Mouse (Mus musculus): Measurements from ENCODE around the gene Mrpl14. TPM values are rescaled to one million over a fixed set of nuclear protein-coding genes. Genes with fewer than 3 reads are reported as not detected.
A peak's percentile ranks its signal among the peaks of the same experiment; 100 is the strongest.

Mrpl14 gene
- polyA plus RNA-seq, 1 experiment from 2014 or later, result 150 TPM

DNA sequence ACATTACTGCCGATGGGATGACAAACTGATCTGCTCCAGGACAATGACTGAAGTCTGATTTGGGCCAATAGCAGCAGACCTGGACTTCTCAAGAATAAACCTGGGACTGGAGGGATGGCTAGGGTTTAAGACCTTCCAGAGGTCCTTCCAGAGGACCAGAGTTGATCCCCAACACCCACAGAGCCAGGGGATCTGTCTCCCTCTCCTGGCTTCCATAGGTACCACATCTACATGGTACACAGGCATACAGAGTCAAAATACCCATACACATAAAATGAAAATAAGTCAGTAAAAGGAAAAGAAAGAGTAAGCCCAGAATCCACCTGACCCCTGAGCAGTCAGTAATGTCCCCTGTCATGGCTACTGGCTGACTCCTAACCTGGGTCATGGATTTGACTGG is 14.3 kb upstream of the Mrpl14 start:
- H3K36me3 ChIP-seq, result peaks cover 100% of the 10 kb centered on the region
- DNase-seq (ENCODE audit: low spot score), result no peak

GRCm38 (mm10) chr17:45672598-45672997 is 13.5 kb upstream of the Mrpl14 start:
- no peaks in the 10 kb centered on the region for H3K9me3 ChIP-seq
- WGBS, result 88% methylated on average over 2 of the region's 2 CpGs
- DNase-seq (ENCODE audit: low spot score), result no peak
- no peak overlapping the region for H3K4me3 ChIP-seq
- peaks cover 100% of the 10 kb centered on the region for H3K36me3 ChIP-seq
- peaks cover 5% of the 10 kb centered on the region; the same call in 1 of the 2 replicates for H3K4me1 ChIP-seq (replicated peaks)
- H3K27me3 ChIP-seq (ENCODE audit: insufficient read depth, poor library complexity, severe bottlenecking), result no peaks in the 10 kb centered on the region
- no peak overlapping the region for H3K27ac ChIP-seq

More for the DNA sequence above, 14.3 kb upstream of the Mrpl14 start:
- Histone ChIP-seq H3K4me1 (replicated peaks) (peaks cover 5% of the 10 kb centered on the region; the same call in 1 of the 2 replicates), H3K4me3 (no peak overlapping the region), H3K27me3 (ENCODE audit: insufficient read depth, poor library complexity, severe bottlenecking) (no peaks in the 10 kb centered on the region), H3K27ac (no peak overlapping the region), H3K9me3 (no peaks in the 10 kb centered on the region)
- WGBS, result 93% methylated on average over 1 of the region's 1 CpGs

GRCm38 (mm10) chr17:45678106-45678505 is 8.0 kb upstream of the Mrpl14 start:
- Histone ChIP-seq H3K4me3 (no peak overlapping the region), H3K36me3 (peaks cover 81% of the 10 kb centered on the region), H3K27ac (no peak overlapping the region), H3K27me3 (ENCODE audit: insufficient read depth, poor library complexity, severe bottlenecking) (no peaks in the 10 kb centered on the region), H3K9me3 (no peaks in the 10 kb centered on the region), H3K4me1 (replicated peaks) (peaks cover 28% of the 10 kb centered on the region)
- DNase-seq (ENCODE audit: low spot score), result peak; percentile 74
- WGBS, result 39% methylated on average over 7 of the region's 7 CpGs

DNA sequence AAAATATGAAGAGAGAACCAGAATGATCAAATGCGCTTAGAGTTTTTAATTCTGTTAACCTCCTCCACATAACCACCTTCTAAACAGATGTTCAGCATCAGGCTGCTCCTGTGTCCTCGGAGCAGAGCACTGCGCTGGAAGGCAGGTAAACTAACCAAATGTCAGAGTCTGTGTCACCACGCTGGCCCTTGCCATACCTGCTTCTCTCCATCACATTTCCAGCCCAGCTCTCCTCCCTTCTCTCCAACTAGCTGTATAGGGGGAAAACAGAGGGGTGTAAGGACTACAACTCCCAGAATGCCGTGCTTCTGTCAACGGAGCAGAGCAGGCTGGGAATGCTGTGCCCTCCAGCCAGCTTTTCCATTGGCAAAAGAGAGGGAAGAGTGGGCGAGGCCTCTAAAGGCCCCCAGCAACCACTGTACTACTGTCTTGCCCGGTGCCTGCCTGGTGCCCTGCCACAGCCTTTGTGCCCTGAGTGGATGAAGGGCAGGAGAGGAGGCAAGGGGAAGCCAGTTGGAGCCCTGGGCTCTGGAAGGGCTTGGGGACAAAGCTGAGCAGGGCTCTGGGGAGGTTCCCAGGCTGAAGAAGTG is 5.6 kb upstream of the Mrpl14 start:
- Histone ChIP-seq H3K9me3 (no peaks in the 10 kb centered on the region), H3K4me3 (peak overlapping the region; percentile 25), H3K27me3 (ENCODE audit: insufficient read depth, poor library complexity, severe bottlenecking) (no peaks in the 10 kb centered on the region), H3K27ac (peak overlapping the region; percentile 80), H3K4me1 (replicated peaks) (peaks cover 42% of the 10 kb centered on the region), H3K36me3 (peaks cover 57% of the 10 kb centered on the region)
- WGBS, result 53% methylated on average over 8 of the region's 8 CpGs
- DNase-seq (ENCODE audit: low spot score), result peak; percentile 45

DNA sequence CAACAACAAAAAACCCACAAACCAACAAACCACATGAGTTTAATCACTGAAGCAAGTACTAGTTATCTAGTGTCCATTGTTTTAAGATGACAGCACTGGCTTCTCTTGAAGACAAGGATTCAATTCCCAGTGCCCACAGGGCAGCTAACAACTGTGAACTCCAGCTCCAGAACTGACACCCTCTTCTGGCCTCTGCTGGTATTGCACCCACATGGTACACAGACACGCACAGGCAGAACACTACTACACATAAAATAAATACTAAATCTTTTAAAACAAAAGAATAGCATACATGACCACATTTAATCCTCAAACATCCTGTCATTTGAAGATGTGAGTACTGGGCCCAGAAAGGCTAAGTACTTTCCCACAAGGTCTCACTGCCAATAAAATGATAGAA is 4.5 kb upstream of the Mrpl14 start:
- Histone ChIP-seq H3K27ac (no peak overlapping the region), H3K9me3 (no peaks in the 10 kb centered on the region), H3K27me3 (ENCODE audit: insufficient read depth, poor library complexity, severe bottlenecking) (no peaks in the 10 kb centered on the region), H3K4me1 (replicated peaks) (peaks cover 51% of the 10 kb centered on the region), H3K4me3 (no peak overlapping the region), H3K36me3 (peaks cover 46% of the 10 kb centered on the region)
- peak; percentile 31 for DNase-seq (ENCODE audit: low spot score)
- WGBS, result 97% methylated on average over 1 of the region's 1 CpGs

- no peak for DNase-seq (ENCODE audit: low spot score)
- H3K4me3 ChIP-seq, result no peak overlapping the region
- 92% methylated on average over 4 of the region's 4 CpGs for WGBS
- H3K27me3 ChIP-seq (ENCODE audit: insufficient read depth, poor library complexity, severe bottlenecking), result no peaks in the 10 kb centered on the region
- no peak overlapping the region for H3K27ac ChIP-seq
- H3K36me3 ChIP-seq, result peaks cover 33% of the 10 kb centered on the region
- peaks cover 63% of the 10 kb centered on the region for H3K4me1 ChIP-seq (replicated peaks)
- H3K9me3 ChIP-seq, result no peaks in the 10 kb centered on the region
Observed at GRCm38 (mm10) chr17:45682843-45683242, 3.3 kb upstream of the Mrpl14 start.

- Histone ChIP-seq H3K9me3 (no peaks in the 10 kb centered on the region), H3K4me1 (replicated peaks) (peaks cover 52% of the 10 kb centered on the region), H3K36me3 (peaks cover 15% of the 10 kb centered on the region), H3K4me3 (peak overlapping the region; percentile 72), H3K27ac (peak overlapping the region; percentile 94), H3K27me3 (ENCODE audit: insufficient read depth, poor library complexity, severe bottlenecking) (no peaks in the 10 kb centered on the region)
- no peak for DNase-seq (ENCODE audit: low spot score)
- WGBS, result 31% methylated on average over 14 of the region's 14 CpGs
Observed at GRCm38 (mm10) chr17:45684667-45685131, 1.4 kb upstream of the Mrpl14 start.

DNA sequence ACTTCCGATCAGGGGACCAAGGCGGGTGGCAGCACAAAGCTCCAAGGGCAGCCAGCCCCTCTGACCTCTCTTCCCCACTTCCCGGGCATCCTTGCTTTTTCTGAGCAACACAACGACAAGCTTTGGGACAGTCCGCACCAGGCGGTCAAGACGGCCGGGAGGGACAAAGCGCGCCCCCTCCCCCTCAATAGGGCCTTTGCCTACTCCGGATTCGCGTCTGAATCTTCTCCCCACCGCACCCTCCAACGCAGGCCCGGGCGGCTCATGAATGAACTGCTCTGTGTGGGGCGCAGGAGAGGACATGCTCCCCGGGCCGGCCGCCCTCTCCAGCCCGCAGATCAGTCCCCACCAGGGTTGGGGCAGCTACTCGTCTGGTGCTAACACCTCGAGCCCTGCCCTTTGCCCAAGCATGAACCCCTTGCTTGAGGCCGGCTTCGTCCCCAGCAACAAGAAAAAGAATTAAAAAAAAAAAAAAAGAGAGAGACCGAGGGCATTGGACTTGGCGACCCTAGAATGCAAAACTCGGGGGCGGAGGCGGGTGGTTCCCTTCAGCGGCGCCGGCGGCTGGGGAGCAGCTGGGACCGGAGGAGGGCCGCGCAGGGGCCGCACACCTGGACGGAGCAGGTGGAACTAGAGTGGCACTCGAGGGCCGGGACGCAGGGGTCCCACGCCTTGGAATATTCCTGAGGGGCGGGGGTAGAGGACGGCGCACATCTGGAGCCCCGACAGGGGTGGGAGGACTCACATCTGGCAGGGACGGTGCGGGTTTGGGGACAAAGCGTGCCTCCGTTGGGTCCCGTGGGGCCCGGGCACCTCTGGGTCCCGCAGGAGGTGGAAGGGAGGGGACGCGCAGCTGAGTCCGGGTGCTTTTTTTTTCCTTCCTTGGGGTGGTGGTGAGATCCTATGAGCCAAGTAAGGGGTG is 690 bp upstream of the Mrpl14 start:
- no peaks in the 10 kb centered on the region for H3K9me3 ChIP-seq
- H3K4me3 ChIP-seq, result peak overlapping the region; percentile 72
- H3K36me3 ChIP-seq, result peaks cover 12% of the 10 kb centered on the region
- no peaks in the 10 kb centered on the region for H3K27me3 ChIP-seq (ENCODE audit: insufficient read depth, poor library complexity, severe bottlenecking)
- peaks cover 51% of the 10 kb centered on the region for H3K4me1 ChIP-seq (replicated peaks)
- under 1% methylated on average over 58 of the region's 58 CpGs for WGBS
- peak; percentile 72 for DNase-seq (ENCODE audit: low spot score)
- H3K27ac ChIP-seq, result peak overlapping the region; percentile 94

GRCm38 (mm10) chr17:45686716-45687115 is 594 bp downstream of the Mrpl14 start, which contains the start of gene Tmem63b:
Tmem63b (minus strand) TSS chr17:45686905.
- Histone ChIP-seq H3K4me3 (peak within 1 kb of the TSS; percentile 72), H3K9me3 (no peaks in the 10 kb centered on the region), H3K27me3 (ENCODE audit: insufficient read depth, poor library complexity, severe bottlenecking) (no peaks in the 10 kb centered on the region), H3K4me1 (replicated peaks) (peaks cover 44% of the 10 kb centered on the region), H3K27ac (peak within 1 kb of the TSS; percentile 94), H3K36me3 (peaks cover 10% of the 10 kb centered on the region)
- no peak for DNase-seq (ENCODE audit: low spot score)
- 11% methylated on average over 12 of the region's 12 CpGs for WGBS

- no peaks in the 10 kb centered on the region for H3K27me3 ChIP-seq (ENCODE audit: insufficient read depth, poor library complexity, severe bottlenecking)
- 91% methylated on average over 9 of the region's 9 CpGs for WGBS
- no peaks in the 10 kb centered on the region for H3K9me3 ChIP-seq
- H3K4me3 ChIP-seq, result no peak overlapping the region
- no peak overlapping the region for H3K27ac ChIP-seq
- H3K4me1 ChIP-seq (replicated peaks), result peaks cover 50% of the 10 kb centered on the region
- DNase-seq (ENCODE audit: low spot score), result no peak
- no peaks in the 10 kb centered on the region; the same call in 1 of the 2 replicates for H3K36me3 ChIP-seq
Observed at GRCm38 (mm10) chr17:45689120-45689519, 3.0 kb downstream of the Mrpl14 start.

DNA sequence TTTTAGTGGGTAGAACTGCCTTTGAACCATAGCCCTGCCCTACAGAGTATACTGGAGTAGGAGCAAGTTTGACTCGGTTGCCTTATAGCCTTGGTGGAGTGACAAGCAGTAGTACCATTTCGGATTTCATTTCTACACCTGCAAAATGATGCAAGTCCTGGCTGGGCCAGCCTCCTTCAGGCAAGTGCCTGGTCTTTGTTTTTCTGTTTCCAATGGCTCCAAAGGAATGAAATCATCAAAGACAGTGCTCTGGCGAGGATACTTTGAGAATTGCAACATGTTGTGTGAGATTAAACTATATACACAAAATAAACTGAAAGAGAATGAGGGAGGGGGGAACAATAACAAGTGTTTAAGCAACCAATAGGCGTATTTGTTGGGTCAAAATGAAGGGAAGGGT is 3.9 kb downstream of the Mrpl14 start:
- DNase-seq (ENCODE audit: low spot score), result no peak
- no peaks in the 10 kb centered on the region for H3K27me3 ChIP-seq (ENCODE audit: insufficient read depth, poor library complexity, severe bottlenecking)
- H3K36me3 ChIP-seq, result no peaks in the 10 kb centered on the region; the same call in 1 of the 2 replicates
- no peaks in the 10 kb centered on the region for H3K9me3 ChIP-seq
- peaks cover 43% of the 10 kb centered on the region for H3K4me1 ChIP-seq (replicated peaks)
- no peak overlapping the region for H3K27ac ChIP-seq
- no peak overlapping the region for H3K4me3 ChIP-seq
- WGBS, result 93% methylated on average over 4 of the region's 4 CpGs

DNA sequence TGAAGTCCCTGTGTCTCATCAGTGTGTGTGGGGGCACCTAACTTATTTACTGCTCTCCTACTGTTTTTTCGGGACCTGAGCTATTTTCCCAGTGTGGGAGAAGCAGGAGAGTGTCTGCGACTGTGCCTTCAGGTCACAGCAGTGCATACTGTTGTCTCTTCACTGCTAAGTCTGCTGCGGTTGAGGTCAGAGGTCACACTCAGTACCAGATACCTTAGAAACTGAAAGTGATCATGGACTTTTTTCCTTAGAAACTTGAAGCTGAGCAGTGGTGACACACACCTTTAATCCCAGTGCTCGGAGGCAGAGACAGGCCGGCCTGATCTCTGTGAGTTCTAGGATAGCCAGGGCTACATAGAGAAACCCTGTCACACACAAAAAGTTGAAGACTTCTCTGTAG is 6.0 kb downstream of the Mrpl14 start:
- no peak for DNase-seq (ENCODE audit: low spot score)
- no peaks in the 10 kb centered on the region for H3K27me3 ChIP-seq (ENCODE audit: insufficient read depth, poor library complexity, severe bottlenecking)
- WGBS, result 79% methylated on average over 5 of the region's 5 CpGs
- H3K27ac ChIP-seq, result no peak overlapping the region
- H3K4me3 ChIP-seq, result no peak overlapping the region
- H3K9me3 ChIP-seq, result no peaks in the 10 kb centered on the region
- peaks cover 30% of the 10 kb centered on the region for H3K4me1 ChIP-seq (replicated peaks)
- H3K36me3 ChIP-seq, result peaks cover 10% of the 10 kb centered on the region
